Comparison of ENCODE assay signal across 22 mouse cellular contexts in the genomic region with DNA sequence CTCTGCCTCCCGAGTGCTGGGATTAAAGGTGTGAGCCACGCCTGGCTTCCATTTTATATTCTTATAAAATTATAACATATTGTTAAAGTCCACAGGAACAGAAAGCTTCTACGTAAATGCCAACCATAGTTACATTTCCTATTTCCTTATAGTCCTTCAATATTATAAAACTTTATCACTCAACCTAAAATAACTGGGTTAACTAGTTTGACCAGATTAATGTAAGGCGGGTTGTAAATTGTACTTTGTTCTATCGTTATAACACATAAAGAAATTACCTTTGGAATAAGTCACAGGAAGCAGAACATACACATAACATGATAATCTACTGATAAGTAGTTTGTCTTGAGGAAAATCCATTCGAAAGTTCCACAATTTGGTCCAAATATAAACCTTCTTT.
DNase-seq lines count a peak whose midpoint lies in the region; ATAC-seq and TF ChIP-seq lines count a peak whose summit lies in the region.
"Had no signal": no experiment of that assay in that cellular context is flagged by ENCODE, and none has a peak within 500 bp of the region (broad histone marks: within the 10 kb centered on the region; RNA-seq: fewer than 3 reads in every experiment).

No protein-coding gene starts in this region.

- no peaks in the 10 kb centered on the region for H3K4me1 ChIP-seq in intestine, embryonic 15.5 days (replicated peaks)
- no peaks in the 10 kb centered on the region for H3K4me1 ChIP-seq in intestine, embryonic 16.5 days (ENCODE audit: control insufficient read depth, insufficient read depth, low read length)
- no peaks in the 10 kb centered on the region for H3K4me1 ChIP-seq in intestine, postnatal 0 days (replicated peaks; ENCODE audit: control insufficient read depth, insufficient read depth, low read length)

- no peak overlapping the region for H3K4me2 ChIP-seq in intestine, embryonic 15.5 days (replicated peaks)
- no peak overlapping the region for H3K4me2 ChIP-seq in intestine, embryonic 16.5 days (ENCODE audit: low read depth, low read length)
- no peak overlapping the region for H3K4me2 ChIP-seq in intestine, postnatal 0 days (replicated peaks; ENCODE audit: low read depth)

- 70% methylated on average over 6 of the region's 6 CpGs for WGBS in intestine, embryonic 15.5 days
- 69% methylated on average over 6 of the region's 6 CpGs for WGBS in intestine, embryonic 16.5 days
- 50% methylated on average over 6 of the region's 6 CpGs for WGBS in intestine, postnatal 0 days
- WGBS in large intestine, adult 2 months = 37% methylated on average over 6 of the region's 6 CpGs

- H3K4me3 ChIP-seq in intestine, embryonic 15.5 days (replicated peaks) = no peak overlapping the region
- no peak overlapping the region for H3K4me3 ChIP-seq in intestine, embryonic 16.5 days (ENCODE audit: low read length)
- H3K4me3 ChIP-seq in intestine, postnatal 0 days (ENCODE audit: low read depth, low read length) = no peak overlapping the region

- no peaks in the 10 kb centered on the region for H3K9me3 ChIP-seq in intestine, embryonic 15.5 days
- H3K9me3 ChIP-seq in intestine, embryonic 16.5 days (ENCODE audit: control insufficient read depth, low read length) = no peaks in the 10 kb centered on the region
- no peaks in the 10 kb centered on the region for H3K9me3 ChIP-seq in intestine, postnatal 0 days (ENCODE audit: control insufficient read depth)
- H3K9me3 ChIP-seq: G1E had no signal

- peak; percentile 73 for ATAC-seq in intestine, embryonic 15.5 days
- peak; percentile 69 for ATAC-seq in intestine, embryonic 16.5 days
- peak; percentile 81 for ATAC-seq in intestine, postnatal 0 days
- ATAC-seq: activated CD4-positive, CD25-positive, alpha-beta regulatory T cell, adult 4 months; CD4-positive, CD25-positive, alpha-beta regulatory T cell, adult 4 months; Patski had no signal

- H3K27ac ChIP-seq in intestine, embryonic 15.5 days = no peak overlapping the region
- no peak overlapping the region for H3K27ac ChIP-seq in intestine, embryonic 16.5 days (ENCODE audit: low read length)
- no peak overlapping the region for H3K27ac ChIP-seq in intestine, postnatal 0 days (ENCODE audit: low read depth, low read length)

- H3K27me3 ChIP-seq in intestine, embryonic 15.5 days (replicated peaks) = no peaks in the 10 kb centered on the region
- H3K27me3 ChIP-seq in intestine, embryonic 16.5 days (replicated peaks; ENCODE audit: control insufficient read depth, insufficient read depth, low read length) = no peaks in the 10 kb centered on the region
- H3K27me3 ChIP-seq in intestine, postnatal 0 days (replicated peaks; ENCODE audit: control insufficient read depth, insufficient read depth, low read length) = no peaks in the 10 kb centered on the region
- H3K27me3 ChIP-seq: CH12.LX, Patski had no signal

- H3K9ac ChIP-seq in intestine, embryonic 15.5 days = no peak overlapping the region
- H3K9ac ChIP-seq in intestine, embryonic 16.5 days (ENCODE audit: low read depth, low read length) = no peak overlapping the region
- H3K9ac ChIP-seq in intestine, postnatal 0 days (ENCODE audit: low read depth, low read length) = no peak overlapping the region

- DNase-seq in large intestine, adult 2 months (ENCODE audit: low read depth, low spot score) = peak; percentile 82
- DNase-seq in layer of hippocampus, postnatal 25 days (ENCODE audit: extremely low spot score in 1 of 2, low spot score in 1 of 2) = no peak
- DNase-seq in frontal cortex, postnatal 10 days (ENCODE audit: low spot score in 2 of 2) = no peak
- DNase-seq in frontal cortex, postnatal 14 days (ENCODE audit: low spot score in 2 of 2) = no peak
- no peak for DNase-seq in embryo, embryonic 9.5 days (ENCODE audit: extremely low spot score)
- DNase-seq: adrenal gland, adult 2 months; adrenal gland, adult 8-10 months; adrenal gland, postnatal 10 days; adrenal gland, postnatal 14 days; adrenal gland, postnatal 25 days; adrenal gland, postnatal 36 days; B cell, adult 2 months; cerebellum, adult 11 months; cerebellum, adult 11-12 months had no signal

- no peaks in the 10 kb centered on the region for H3K36me3 ChIP-seq in intestine, embryonic 15.5 days
- H3K36me3 ChIP-seq in intestine, embryonic 16.5 days (ENCODE audit: control insufficient read depth, insufficient read depth, low read length) = no peaks in the 10 kb centered on the region
- H3K36me3 ChIP-seq in intestine, postnatal 0 days (ENCODE audit: control insufficient read depth, insufficient read depth) = no peaks in the 10 kb centered on the region
- H3K36me3 ChIP-seq: G1E had no signal

- no peak for TF ChIP-seq CTCF in intestine, postnatal 0 days (IDR thresholded peaks at IDR 0.05; ENCODE audit: low read depth)
